32 mouse cellular contexts compared by ENCODE assay signal in the genomic region with DNA sequence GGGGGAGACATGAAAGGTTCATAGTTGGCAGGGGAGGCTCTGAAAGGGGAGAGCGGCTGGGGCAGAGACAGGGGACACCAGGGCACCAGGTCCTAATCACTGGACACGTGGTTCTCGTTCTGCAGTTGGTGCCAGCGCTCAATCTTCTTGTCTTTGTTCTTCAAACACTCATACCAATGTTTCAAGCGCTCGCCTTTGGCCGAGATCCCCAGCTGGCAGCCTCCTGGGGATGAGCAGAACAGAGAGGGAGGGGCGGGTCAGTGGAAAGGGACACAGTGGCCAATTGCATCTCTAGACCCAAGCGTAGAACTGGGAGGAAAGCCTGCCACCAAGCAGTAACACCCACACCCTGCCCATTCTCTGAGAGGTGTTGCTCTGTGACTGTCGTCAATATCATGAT. TPM values are rescaled to one million over a fixed set of nuclear protein-coding genes. Genes with fewer than 3 reads are reported as not detected.
DNase-seq lines count a peak whose midpoint lies in the region; ATAC-seq lines count a peak whose summit lies in the region.
"Had no signal": no experiment of that assay in that cellular context is flagged by ENCODE, and none has a peak within 500 bp of the region (broad histone marks: within the 10 kb centered on the region; RNA-seq: fewer than 3 reads in every experiment).

No protein-coding gene starts in this region.

- H3K9ac ChIP-seq in heart, embryonic 12.5 days, result no peak overlapping the region
- H3K9ac ChIP-seq: embryonic facial prominence, embryonic 15.5 days; hindbrain, embryonic 15.5 days; intestine, embryonic 15.5 days; liver, embryonic 13.5 days; neural tube, embryonic 15.5 days had no signal

- H3K27me3 ChIP-seq in heart, embryonic 12.5 days (replicated peaks), result no peaks in the 10 kb centered on the region; the same call in 1 of the 2 replicates
- H3K27me3 ChIP-seq: embryonic facial prominence, embryonic 15.5 days; hindbrain, embryonic 15.5 days; intestine, embryonic 15.5 days; liver, embryonic 13.5 days; neural tube, embryonic 15.5 days had no signal

- no peak overlapping the region for H3K4me3 ChIP-seq in heart, embryonic 12.5 days
- H3K4me3 ChIP-seq: embryonic facial prominence, embryonic 15.5 days; hindbrain, embryonic 15.5 days; intestine, embryonic 15.5 days; liver, embryonic 13.5 days; neural tube, embryonic 15.5 days had no signal

- peak; percentile 32; the same call in 1 of the 2 replicates for ATAC-seq in frontal cortex, adult (ENCODE audit: low TSS enrichment)
- no peak for ATAC-seq in heart, embryonic 12.5 days (ENCODE audit: insufficient number of reproducible peaks, low FRiP score)
- ATAC-seq: activated CD4-positive, CD25-positive, alpha-beta regulatory T cell, adult 4 months; forebrain, embryonic 14.5 days had no signal

- no peak overlapping the region for H3K27ac ChIP-seq in heart, embryonic 12.5 days (ENCODE audit: poor library complexity, severe bottlenecking)
- H3K27ac ChIP-seq: embryonic facial prominence, embryonic 15.5 days; hindbrain, embryonic 15.5 days; intestine, embryonic 15.5 days; liver, embryonic 13.5 days; neural tube, embryonic 15.5 days had no signal

- no peak for DNase-seq in frontal cortex, postnatal 25 days (ENCODE audit: low spot score in 2 of 2)
- peak; percentile 35 to 46 for DNase-seq in left cerebral cortex, adult 9 months (ENCODE audit: low spot score in 2 of 2)
- DNase-seq in left cerebral cortex, adult 18-20 months (ENCODE audit: low spot score in 2 of 2), result no peak
- DNase-seq in brain, adult 2 months (ENCODE audit: low read depth, low spot score), result peak; percentile 90
- peak; percentile 45 to 50 for DNase-seq in layer of hippocampus, adult 8-10 months (ENCODE audit: low spot score in 2 of 2)
- DNase-seq: adrenal gland, adult 8-10 months; B cell, adult 2 months; gastrocnemius, postnatal 36 days; heart, postnatal 4 days; kidney, adult 8-10 months; kidney, postnatal 10 days; liver, embryonic 13.5 days; lung, adult 2 months; lung, postnatal 14 days had no signal

- no peaks in the 10 kb centered on the region for H3K4me1 ChIP-seq in heart, embryonic 12.5 days (replicated peaks)
- H3K4me1 ChIP-seq: embryonic facial prominence, embryonic 15.5 days; hindbrain, embryonic 15.5 days; liver, embryonic 13.5 days; neural tube, embryonic 15.5 days had no signal

- H3K9me3 ChIP-seq in heart, embryonic 12.5 days (replicated peaks), result no peaks in the 10 kb centered on the region
- H3K9me3 ChIP-seq: G1E; hindbrain, embryonic 15.5 days; intestine, embryonic 15.5 days; liver, embryonic 13.5 days; neural tube, embryonic 15.5 days had no signal

- H3K4me2 ChIP-seq in heart, embryonic 12.5 days, result no peak overlapping the region
- H3K4me2 ChIP-seq: embryonic facial prominence, embryonic 15.5 days; hindbrain, embryonic 15.5 days; intestine, embryonic 15.5 days; liver, embryonic 13.5 days; midbrain, embryonic 11.5 days; neural tube, embryonic 15.5 days had no signal

- no peaks in the 10 kb centered on the region for H3K36me3 ChIP-seq in heart, embryonic 12.5 days
- H3K36me3 ChIP-seq: embryonic facial prominence, embryonic 15.5 days; G1E; hindbrain, embryonic 15.5 days; intestine, embryonic 15.5 days; liver, embryonic 13.5 days; neural tube, embryonic 15.5 days had no signal

- 54% methylated on average over 10 of the region's 10 CpGs for WGBS in heart, embryonic 12.5 days

RNA-seq across cellular contexts. Expression of a gene that starts 27.7 kb away (rescaled TPM):
- not detected for total RNA-seq in left cerebral cortex, adult 18-20 months (2021)
- total RNA-seq in layer of hippocampus, adult 8-10 months (2022), result not detected
- not detected in 2 replicates for polyA plus RNA-seq in heart, embryonic 12.5 days (2016; fragmentation: Nextera tagmentation; extraction: Ambion mirVana)
- total RNA-seq: adrenal gland, adult 8-10 months; CH12.LX; gastrocnemius, adult 18-20 months; gastrocnemius, postnatal 36 days; heart, adult 8-10 months; heart, postnatal 4 days; left cerebral cortex, postnatal 36 days; megakaryocyte progenitor cell, adult 5-6 weeks had no signal
- polyA plus RNA-seq: embryonic facial prominence, embryonic 15.5 days; G1E; hindbrain, embryonic 15.5 days; intestine, embryonic 15.5 days; limb, embryonic 14.5 days; liver, embryonic 13.5 days; lung, adult 2 months; midbrain, embryonic 11.5 days; neural tube, embryonic 15.5 days; stomach, embryonic 16.5 days had no signal

RNA-seq across cellular contexts. Expression of a gene that starts 34.8 kb away (rescaled TPM):
- under 1 TPM; 0.19 to 0.23 TPM for total RNA-seq in left cerebral cortex, adult 18-20 months (2021)
- total RNA-seq in layer of hippocampus, adult 8-10 months (2022), result 1 to 10 TPM in 2 of 4 experiments, under 1 TPM in 2; 0.31 to 2.4 (median 0.74) TPM
- polyA plus RNA-seq in heart, embryonic 12.5 days (2016; fragmentation: Nextera tagmentation; extraction: Ambion mirVana), result 0.81 and 0.96 TPM in 2 replicates

RNA-seq across cellular contexts. Expression of a gene that starts 54.7 kb away (rescaled TPM):
- total RNA-seq in left cerebral cortex, adult 18-20 months (2021), result not detected
- under 1 TPM in 1 of 4 experiments, not detected in 3; 0.84 TPM for total RNA-seq in layer of hippocampus, adult 8-10 months (2022)
- polyA plus RNA-seq in heart, embryonic 12.5 days (2016; fragmentation: Nextera tagmentation; extraction: Ambion mirVana), result not detected in 2 replicates
- total RNA-seq: G1E; gastrocnemius, adult 18-20 months; heart, postnatal 4 days; layer of hippocampus, postnatal 10 days had no signal
- polyA plus RNA-seq: forebrain, embryonic 14.5 days; G1E had no signal

Comparison
In these comparisons a context has a peak if more than half of its experiments do, and no peak if none do; other contexts are left out.
1. DNase-seq: peak in left cerebral cortex, adult 9 months (2 of 2), brain, adult 2 months (single experiment) and layer of hippocampus, adult 8-10 months (2 of 2); none in frontal cortex, postnatal 25 days (0 of 2) and left cerebral cortex, adult 18-20 months (0 of 2).